Mouse (Mus musculus): ENCODE data around the gene Add1. TPM values are rescaled to one million over a fixed set of nuclear protein-coding genes. Genes with fewer than 3 reads are reported as not detected.
"Not testable (repeated sequence)": the region's sequence is repeated elsewhere in the genome, so short reads cannot be mapped to it uniquely, and the experiment has no call there.

Gene Add1
- polyA plus RNA-seq, 1 experiment from 2014 or later, result 166 TPM

DNA sequence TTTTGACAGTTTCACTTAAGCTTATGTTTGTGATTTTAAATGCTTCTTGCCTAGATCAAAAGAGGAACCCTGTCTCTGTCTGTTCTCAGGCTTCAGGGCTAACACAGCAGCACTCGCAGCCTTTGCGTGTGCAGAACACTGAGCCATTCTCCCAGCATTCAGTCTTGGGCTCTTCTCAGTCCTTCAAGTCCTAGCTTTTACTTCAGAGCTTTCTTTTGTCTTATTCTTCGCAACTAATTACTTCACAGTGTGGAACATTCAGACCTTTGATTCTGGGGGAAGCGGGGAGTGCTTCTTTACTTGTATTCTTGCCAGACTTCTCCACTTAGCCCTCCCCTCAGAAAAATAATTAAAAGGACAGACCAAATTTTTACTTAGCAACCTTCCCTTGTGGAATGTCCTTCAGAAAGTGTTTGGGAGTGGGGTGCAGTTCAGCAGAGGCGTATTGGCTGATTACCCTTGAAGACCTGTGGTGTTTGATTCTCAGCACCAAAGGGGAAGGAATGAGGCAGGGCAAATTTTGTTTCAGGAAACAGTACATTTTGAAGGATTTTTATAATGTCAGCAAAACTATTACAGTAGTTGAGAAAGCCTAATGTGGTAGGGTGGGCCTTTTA, 18.0 kb downstream of the Add1 start:
- no peak for DNase-seq (ENCODE audit: low spot score)
- WGBS, result 52% methylated on average over 5 of the region's 5 CpGs

DNA sequence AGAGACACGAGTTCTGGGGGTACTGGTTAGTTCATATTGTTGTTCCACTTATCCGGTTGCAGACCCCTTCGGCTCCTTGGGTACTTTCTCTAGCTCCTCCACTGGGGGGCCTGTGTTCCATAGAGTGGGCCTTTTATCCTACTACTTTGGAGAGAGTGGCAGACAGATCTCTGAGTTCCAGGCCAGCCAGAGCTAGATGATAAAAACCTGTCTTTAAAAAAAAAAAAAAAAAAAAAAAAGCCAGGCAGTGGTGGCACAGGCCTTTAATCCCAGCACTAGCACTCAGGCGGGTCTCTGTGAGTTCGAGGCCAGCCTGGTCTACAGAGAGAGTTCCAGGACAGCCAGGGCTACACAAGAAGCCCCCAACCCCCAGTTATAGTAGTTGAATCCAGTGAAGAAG, 18.8 kb downstream of the Add1 start:
- H3K4me1 ChIP-seq, result peaks cover 21% of the 10 kb centered on the region
- 82% methylated on average over 5 of the region's 5 CpGs for WGBS
- H3K27ac ChIP-seq (replicated peaks); H3K9me3 ChIP-seq; H3K27me3 ChIP-seq (replicated peaks; ENCODE audit: low read depth, poor library complexity, severe bottlenecking); H3K4me3 ChIP-seq; DNase-seq (ENCODE audit: low spot score): not testable (repeated sequence)
- H3K36me3 ChIP-seq (replicated peaks), result peaks cover 13% of the 10 kb centered on the region

More for the DNA sequence above, 18.0 kb downstream of the Add1 start:
- Histone ChIP-seq H3K4me3 (no peak overlapping the region), H3K27ac (replicated peaks) (no peak overlapping the region), H3K36me3 (replicated peaks) (peaks cover 11% of the 10 kb centered on the region), H3K4me1 (peaks cover 25% of the 10 kb centered on the region), H3K27me3 (replicated peaks; ENCODE audit: low read depth, poor library complexity, severe bottlenecking) (no peaks in the 10 kb centered on the region), H3K9me3 (no peaks in the 10 kb centered on the region)

DNA sequence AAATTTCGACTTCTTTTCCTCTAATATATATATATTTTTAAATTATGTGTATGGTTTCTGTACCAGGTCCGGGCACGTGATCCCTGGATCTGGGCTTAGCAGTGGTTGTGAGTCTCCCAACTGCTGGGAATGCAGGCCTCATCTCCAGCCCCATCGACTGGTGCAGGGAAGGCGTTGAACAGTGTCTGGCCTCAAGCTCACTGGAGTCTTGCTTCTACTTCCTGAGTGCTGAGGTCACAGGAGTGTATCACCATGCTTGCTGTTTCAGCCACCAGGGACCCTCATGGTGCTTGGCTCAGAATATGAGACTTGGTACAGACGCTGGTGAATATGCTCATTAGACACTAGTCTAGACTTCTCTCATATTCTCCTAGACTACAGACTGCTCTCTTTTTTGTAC, 19.2 kb downstream of the Add1 start:
- WGBS, result 92% methylated on average over 6 of the region's 6 CpGs
- Histone ChIP-seq H3K4me1 (peaks cover 21% of the 10 kb centered on the region), H3K36me3 (replicated peaks) (peaks cover 17% of the 10 kb centered on the region), H3K4me3 (no peak overlapping the region), H3K9me3 (no peaks in the 10 kb centered on the region), H3K27me3 (replicated peaks; ENCODE audit: low read depth, poor library complexity, severe bottlenecking) (no peaks in the 10 kb centered on the region), H3K27ac (replicated peaks) (no peak overlapping the region)
- no peak for DNase-seq (ENCODE audit: low spot score)

DNA sequence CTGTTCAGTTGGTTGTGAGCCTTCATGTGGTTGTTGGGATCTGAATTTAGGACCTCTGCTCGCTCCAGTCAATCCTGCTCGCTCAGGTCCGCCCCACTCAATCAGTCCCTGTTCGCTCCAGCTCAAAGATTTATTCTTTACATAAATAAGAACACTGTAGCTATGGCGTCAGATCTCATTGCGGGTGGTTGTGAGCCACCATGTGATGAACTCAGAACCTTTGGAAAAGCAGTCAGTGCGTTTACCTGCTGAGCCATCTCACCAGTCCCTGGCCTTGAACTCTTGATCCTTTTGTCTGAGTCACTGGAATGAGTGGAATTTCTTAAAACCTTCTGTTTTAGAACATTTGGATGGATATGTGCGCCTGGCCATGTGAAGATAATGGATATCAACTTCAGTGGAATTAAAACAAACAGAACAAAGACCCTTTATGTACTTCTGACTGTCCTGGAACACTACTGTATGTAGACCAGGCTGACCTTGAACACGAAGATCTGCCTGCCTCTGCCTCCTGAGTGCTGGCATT, 19.8 kb downstream of the Add1 start:
- H3K36me3 ChIP-seq (replicated peaks), result peaks cover 23% of the 10 kb centered on the region
- H3K27ac ChIP-seq (replicated peaks), result no peak overlapping the region
- H3K27me3 ChIP-seq (replicated peaks; ENCODE audit: low read depth, poor library complexity, severe bottlenecking), result no peaks in the 10 kb centered on the region
- H3K4me3 ChIP-seq, result no peak overlapping the region
- 95% methylated on average over 9 of the region's 9 CpGs for WGBS
- peaks cover 21% of the 10 kb centered on the region for H3K4me1 ChIP-seq
- H3K9me3 ChIP-seq, result no peaks in the 10 kb centered on the region
- DNase-seq (ENCODE audit: low spot score), result no peak

DNA sequence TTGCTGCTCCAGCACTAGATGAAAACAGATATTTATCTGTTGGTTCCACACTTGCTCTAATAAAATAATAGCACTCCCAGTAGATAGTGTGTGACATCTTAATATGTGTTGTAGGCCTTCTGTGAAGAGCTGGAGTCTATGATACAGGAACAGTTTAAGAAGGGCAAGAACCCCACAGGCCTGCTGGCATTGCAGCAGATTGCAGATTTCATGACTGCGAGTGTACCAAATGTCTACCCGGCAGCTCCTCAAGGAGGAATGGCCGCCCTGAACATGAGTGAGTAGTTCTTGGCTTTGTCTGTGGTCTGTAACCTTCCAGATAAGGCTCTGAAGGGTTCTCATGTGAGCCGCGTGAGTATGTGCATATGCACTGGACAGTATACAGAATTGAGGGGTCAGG, 31.1 kb downstream of the Add1 start:
- H3K36me3 ChIP-seq (replicated peaks), result peaks cover 82% of the 10 kb centered on the region
- 92% methylated on average over 5 of the region's 5 CpGs for WGBS
- no peak for DNase-seq (ENCODE audit: low spot score)
- no peaks in the 10 kb centered on the region for H3K27me3 ChIP-seq (replicated peaks; ENCODE audit: low read depth, poor library complexity, severe bottlenecking)
- H3K9me3 ChIP-seq, result no peaks in the 10 kb centered on the region
- H3K4me1 ChIP-seq, result no peaks in the 10 kb centered on the region
- H3K4me3 ChIP-seq, result no peak overlapping the region
- H3K27ac ChIP-seq (replicated peaks), result no peak overlapping the region

DNA sequence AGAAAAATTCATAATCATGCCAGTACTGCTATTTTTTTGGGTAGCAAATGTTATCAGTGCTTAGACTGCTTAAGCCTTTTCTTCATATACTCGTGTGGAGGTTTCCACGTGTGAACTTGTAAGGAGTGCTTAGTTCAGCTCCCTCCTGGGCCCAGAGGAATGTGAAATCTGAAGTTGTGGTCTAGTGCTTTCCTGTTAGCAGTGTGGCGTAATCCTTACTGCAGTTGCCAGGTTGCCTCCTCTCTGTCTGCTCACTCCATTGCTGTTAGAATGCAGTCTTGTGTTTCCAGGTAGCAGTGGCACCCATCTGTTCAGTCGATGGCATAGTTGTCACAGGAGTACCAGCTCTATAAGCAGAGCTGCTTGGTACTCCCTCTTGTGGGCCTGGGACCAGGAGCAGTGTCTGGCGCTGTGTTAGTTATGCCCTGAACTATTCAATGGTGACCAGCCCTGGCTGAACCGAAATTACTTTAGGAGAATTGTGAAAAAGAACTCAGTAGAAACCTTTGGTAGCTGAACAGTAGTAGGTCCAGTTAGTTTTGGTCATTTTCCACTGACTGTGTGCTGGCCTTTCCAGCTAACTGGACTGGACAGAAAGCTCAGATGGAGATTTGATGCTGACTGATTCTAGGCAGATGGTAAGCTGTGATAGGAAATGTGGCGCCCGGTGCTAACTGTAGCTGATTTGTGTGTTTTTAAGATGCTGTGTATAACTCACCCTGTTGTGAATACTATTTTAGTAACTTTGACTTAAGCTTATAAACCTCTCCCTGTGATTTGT, 33.8 kb downstream of the Add1 start:
- Histone ChIP-seq H3K27ac (replicated peaks) (no peak overlapping the region), H3K36me3 (replicated peaks) (peaks cover 86% of the 10 kb centered on the region), H3K27me3 (replicated peaks; ENCODE audit: low read depth, poor library complexity, severe bottlenecking) (no peaks in the 10 kb centered on the region), H3K4me1 (no peaks in the 10 kb centered on the region), H3K4me3 (no peak overlapping the region), H3K9me3 (no peaks in the 10 kb centered on the region)
- no peak for DNase-seq (ENCODE audit: low spot score)
- 86% methylated on average over 8 of the region's 8 CpGs for WGBS

DNA sequence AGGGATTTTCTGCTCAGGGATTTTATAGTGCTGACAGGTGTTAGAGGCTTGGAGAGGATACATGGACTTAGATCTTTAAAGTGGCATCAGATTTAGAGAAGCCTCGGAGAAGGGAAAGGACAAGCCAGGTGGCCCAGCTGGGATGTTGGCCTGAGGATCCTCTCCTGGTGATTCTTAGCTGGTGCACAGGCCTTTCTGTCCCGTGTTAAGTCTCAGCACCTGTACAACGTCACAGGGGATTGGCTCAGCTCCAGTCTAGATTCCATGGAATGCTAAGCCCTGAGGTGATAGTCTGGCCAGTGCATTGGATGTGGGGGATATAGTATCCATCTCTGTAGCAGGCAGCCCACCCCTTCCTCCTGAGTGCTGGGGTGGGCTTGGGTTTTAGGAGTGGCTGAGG, 34.8 kb downstream of the Add1 start:
- no peak overlapping the region for H3K4me3 ChIP-seq
- H3K4me1 ChIP-seq, result no peaks in the 10 kb centered on the region
- DNase-seq (ENCODE audit: low spot score), result no peak
- no peaks in the 10 kb centered on the region for H3K27me3 ChIP-seq (replicated peaks; ENCODE audit: low read depth, poor library complexity, severe bottlenecking)
- H3K27ac ChIP-seq (replicated peaks), result no peak overlapping the region
- 82% methylated on average over 3 of the region's 3 CpGs for WGBS
- peaks cover 84% of the 10 kb centered on the region for H3K36me3 ChIP-seq (replicated peaks)
- H3K9me3 ChIP-seq, result no peaks in the 10 kb centered on the region

DNA sequence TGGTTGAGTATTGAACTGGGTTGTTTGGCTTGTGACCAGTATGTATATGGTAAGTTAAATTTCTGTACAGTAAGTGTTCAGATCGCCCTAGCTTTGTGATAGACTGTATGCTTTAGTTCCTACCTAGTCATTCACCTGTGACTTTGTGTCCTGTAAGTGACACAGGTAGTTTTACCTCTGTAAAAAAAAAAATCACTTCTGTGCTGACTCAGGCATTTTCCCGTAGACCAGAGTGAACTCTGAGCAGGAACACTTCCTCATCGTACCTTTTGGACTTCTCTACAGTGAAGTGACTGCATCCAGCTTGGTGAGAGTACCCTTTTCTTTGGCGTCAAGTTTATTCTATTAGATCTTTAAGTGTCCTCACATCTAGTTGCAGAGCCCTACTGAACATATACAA, 36.5 kb downstream of the Add1 start:
- WGBS, result 88% methylated on average over 4 of the region's 4 CpGs
- Histone ChIP-seq H3K9me3 (no peaks in the 10 kb centered on the region), H3K4me1 (no peaks in the 10 kb centered on the region), H3K4me3 (no peak overlapping the region), H3K36me3 (replicated peaks) (peaks cover 92% of the 10 kb centered on the region), H3K27me3 (replicated peaks; ENCODE audit: low read depth, poor library complexity, severe bottlenecking) (no peaks in the 10 kb centered on the region), H3K27ac (replicated peaks) (no peak overlapping the region)
- DNase-seq (ENCODE audit: low spot score), result no peak

DNA sequence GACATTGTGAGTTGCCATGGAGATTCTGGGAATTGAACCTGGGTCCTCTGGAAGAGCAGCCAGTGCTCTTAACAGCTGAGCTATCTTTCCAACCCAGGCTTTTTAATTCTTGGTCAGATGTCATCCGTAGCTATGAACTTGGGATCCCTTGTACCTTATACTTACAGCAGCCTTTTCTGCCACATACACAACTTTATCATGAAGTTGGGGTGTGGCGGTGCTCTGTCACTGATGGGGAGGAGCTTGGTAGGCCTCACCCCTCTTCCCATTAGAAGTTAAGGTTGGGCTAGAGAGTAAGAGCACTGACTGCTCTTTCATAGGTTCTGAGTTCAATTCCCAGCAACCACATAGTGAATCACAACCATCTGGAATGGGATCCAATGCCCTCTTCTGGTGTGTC, 59.5 kb downstream of the Add1 start:
- Histone ChIP-seq H3K27me3 (replicated peaks; ENCODE audit: low read depth, poor library complexity, severe bottlenecking) (no peaks in the 10 kb centered on the region), H3K9me3 (no peaks in the 10 kb centered on the region), H3K27ac (replicated peaks) (no peak overlapping the region), H3K4me3 (no peak overlapping the region), H3K36me3 (replicated peaks) (peaks cover 87% of the 10 kb centered on the region), H3K4me1 (peaks cover 36% of the 10 kb centered on the region)
- no peak for DNase-seq (ENCODE audit: low spot score)
- 90% methylated on average over 2 of the region's 2 CpGs for WGBS

DNA sequence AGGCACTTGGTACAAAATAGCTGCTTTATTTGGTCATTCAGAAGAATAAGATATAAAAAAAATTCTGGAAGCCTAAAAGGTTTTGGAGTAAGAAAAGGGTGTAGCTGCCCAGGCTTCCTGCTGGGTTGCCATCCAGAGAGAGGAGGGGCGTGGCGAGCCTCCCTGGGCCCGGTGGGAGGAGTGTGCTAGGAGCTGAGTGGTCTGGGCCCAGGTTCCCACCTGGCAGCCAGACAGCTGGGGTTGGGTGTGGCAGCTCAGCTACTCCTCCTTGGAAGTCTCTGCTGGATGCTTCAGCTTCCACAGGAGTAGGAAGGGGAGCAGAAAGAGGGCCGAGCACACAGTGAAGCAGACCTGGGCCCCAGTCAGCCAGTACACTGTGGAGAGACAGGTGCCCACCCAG, 60.2 kb downstream of the Add1 start:
- H3K27me3 ChIP-seq (replicated peaks; ENCODE audit: low read depth, poor library complexity, severe bottlenecking), result no peaks in the 10 kb centered on the region
- H3K36me3 ChIP-seq (replicated peaks), result peaks cover 87% of the 10 kb centered on the region
- no peak overlapping the region for H3K27ac ChIP-seq (replicated peaks)
- no peak overlapping the region for H3K4me3 ChIP-seq
- peaks cover 36% of the 10 kb centered on the region for H3K4me1 ChIP-seq
- 82% methylated on average over 4 of the region's 4 CpGs for WGBS
- H3K9me3 ChIP-seq, result no peaks in the 10 kb centered on the region
- DNase-seq (ENCODE audit: low spot score), result no peak

DNA sequence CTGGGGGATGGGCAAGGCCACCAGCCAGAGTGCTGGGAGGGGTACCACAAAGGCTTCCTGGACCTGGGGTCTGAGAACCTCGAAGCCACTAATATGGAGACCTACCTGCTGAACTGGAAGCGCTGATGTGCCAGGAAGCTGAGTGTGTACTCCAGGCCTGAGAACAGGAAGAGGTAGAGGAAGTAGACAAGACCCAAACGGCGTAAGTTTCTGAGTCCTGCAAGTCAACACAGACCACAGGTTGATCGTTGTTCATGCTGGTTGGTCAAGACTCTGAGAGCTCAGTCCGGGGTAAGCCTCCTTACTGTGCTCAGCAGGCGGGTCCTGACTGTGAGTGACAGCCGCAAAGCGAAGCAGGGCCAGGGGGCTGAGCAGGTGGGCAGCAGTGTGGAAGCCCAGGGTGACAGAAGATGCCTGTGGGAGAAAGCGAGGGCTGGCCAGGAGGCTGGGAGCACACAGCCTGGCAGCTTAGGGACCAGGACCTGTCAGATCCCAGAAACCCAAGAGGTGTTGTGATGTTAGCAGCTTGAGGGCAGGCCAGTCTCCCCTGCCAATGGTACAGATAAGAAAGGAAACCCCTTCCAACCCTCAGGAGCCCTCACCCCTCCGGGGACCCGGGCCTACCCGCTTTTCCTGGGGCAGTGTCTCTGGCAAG, 61.4 kb downstream of the Add1 start:
- peaks cover 87% of the 10 kb centered on the region for H3K36me3 ChIP-seq (replicated peaks)
- H3K4me3 ChIP-seq, result peak overlapping the region; percentile 70; the same call in 1 of the 2 replicates
- peaks cover 36% of the 10 kb centered on the region for H3K4me1 ChIP-seq
- no peak overlapping the region for H3K27ac ChIP-seq (replicated peaks)
- WGBS, result 92% methylated on average over 13 of the region's 13 CpGs
- no peaks in the 10 kb centered on the region for H3K9me3 ChIP-seq
- DNase-seq (ENCODE audit: low spot score), result no peak
- no peaks in the 10 kb centered on the region for H3K27me3 ChIP-seq (replicated peaks; ENCODE audit: low read depth, poor library complexity, severe bottlenecking)

DNA sequence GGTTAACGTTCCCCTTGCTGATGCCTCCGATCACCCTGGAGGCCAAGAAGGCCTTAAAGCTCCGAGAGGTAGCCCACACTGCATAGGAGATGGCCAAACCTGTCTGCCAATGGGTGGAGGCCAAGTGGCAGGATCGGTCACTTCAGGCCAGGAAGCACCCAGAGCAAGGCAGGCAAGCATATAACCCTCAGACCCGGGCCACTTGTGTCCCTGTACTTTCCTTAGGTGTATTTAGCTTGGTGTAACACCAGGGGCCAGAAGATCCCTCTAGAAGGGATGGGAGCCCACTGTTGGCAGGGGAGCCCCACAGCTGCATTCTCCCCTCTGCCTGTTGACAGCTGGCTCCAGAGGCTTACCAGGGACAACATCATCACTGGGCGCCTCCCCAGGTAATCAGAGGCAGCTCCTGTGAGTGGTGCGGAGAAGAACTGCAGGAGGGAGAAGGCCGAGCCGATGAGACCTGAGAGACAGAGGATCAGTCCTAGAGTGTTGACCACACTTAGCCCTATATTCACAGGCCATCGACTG, 62.3 kb downstream of the Add1 start:
- Histone ChIP-seq H3K27me3 (replicated peaks; ENCODE audit: low read depth, poor library complexity, severe bottlenecking) (no peaks in the 10 kb centered on the region), H3K27ac (replicated peaks) (peak overlapping the region; percentile 90; the same call in 1 of the 2 replicates), H3K9me3 (no peaks in the 10 kb centered on the region), H3K36me3 (replicated peaks) (peaks cover 87% of the 10 kb centered on the region), H3K4me1 (peaks cover 40% of the 10 kb centered on the region), H3K4me3 (peak overlapping the region; percentile 70)
- 64% methylated on average over 10 of the region's 10 CpGs for WGBS
- no peak for DNase-seq (ENCODE audit: low spot score)

Measured in embryonic facial prominence, embryonic 10.5 days (tissue).